Mouse (Mus musculus): Measurements from ENCODE around the gene Uhrf1. TPM values are rescaled to one million over a fixed set of nuclear protein-coding genes. Genes with fewer than 3 reads are reported as not detected.

Uhrf1 gene
- total RNA-seq, 2 experiments from 2014 or later: 1.3 to 2.1 TPM

DNA sequence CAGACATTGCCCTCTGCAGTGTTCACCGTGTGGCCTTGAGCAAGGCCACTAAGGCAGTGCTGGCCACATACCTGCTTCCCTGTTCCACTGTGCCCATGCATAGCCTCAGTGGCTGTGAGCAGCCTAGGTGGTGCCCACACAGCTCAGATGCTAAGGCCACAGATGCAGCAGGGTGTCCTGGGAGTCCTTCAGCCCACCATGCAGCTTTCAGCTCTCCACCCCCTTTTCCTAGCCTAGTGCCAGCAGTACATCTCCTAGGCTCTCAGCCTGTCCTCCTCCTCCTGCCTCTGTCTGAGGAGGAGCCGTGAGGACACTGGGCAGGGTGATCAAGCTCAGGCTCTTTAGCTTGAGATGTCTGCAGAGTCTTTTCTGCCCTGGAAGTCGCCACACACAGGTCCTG is 67.0 kb downstream of the Uhrf1 start:
- DNase-seq: no peak
- Histone ChIP-seq H3K4me3 (no peak overlapping the region), H3K27ac (no peak overlapping the region)
- intact Hi-C loops (cut with DNase I): no loop called here
- TF ChIP-seq CTCF (IDR thresholded peaks at IDR 0.05): no peak

DNA sequence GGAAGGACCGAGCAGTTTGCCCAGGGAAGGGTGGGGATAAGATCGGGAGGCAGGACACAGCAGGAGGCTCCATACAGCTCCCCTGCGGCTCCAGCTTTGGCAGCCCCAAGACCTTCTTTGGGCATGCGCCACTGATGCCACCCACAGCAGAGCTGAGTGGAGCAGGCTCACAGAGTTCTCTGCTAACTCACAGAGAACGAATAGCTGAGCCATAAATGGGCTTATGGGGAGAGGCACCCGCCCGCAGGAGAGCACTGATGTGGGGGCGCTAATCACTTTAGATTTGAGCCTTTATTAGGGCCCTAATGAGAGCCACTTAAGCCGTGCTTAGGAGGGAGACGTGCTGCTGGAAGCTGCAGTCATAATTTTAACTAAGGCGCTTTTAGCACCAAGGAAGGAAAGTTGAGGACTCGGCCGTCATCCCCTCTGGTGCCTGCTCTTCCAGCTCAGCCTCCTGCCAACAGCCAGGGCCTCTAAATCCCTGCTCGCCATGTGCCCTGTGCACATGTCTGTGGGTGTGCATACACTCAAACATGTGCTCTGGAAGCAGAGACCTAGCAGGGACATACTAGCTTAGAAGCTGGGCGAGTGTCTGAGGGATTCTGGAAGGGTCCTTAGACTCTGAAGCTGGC is 68.0 kb downstream of the Uhrf1 start:
- no peak for TF ChIP-seq CTCF (IDR thresholded peaks at IDR 0.05)
- no peak overlapping the region for H3K4me3 ChIP-seq
- DNase-seq: no peak
- intact Hi-C loops (cut with DNase I): no loop called here
- peak overlapping the region; percentile 40 for H3K27ac ChIP-seq

DNA sequence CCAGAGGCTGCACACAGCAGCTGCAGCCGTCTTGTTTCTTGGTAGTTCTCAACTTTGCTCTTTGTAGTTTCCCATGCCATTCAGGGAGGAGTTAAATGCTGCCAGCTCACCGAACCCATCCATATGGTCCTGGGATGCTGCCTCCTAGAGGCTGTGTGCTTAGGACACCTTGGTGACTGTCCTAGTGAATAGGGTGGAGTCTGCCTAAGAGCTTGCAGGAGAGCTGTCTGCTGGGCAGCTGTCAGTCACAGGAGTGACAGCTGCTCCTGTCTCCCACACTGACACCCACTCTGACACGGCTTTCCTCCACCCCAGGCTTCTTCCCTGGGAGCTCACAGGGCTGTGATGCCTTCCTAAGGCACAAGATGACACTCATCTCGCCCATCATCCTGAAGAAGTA is 69.0 kb downstream of the Uhrf1 start:
- no peak for TF ChIP-seq CTCF (IDR thresholded peaks at IDR 0.05)
- no peak overlapping the region for H3K4me3 ChIP-seq
- peak overlapping the region; percentile 40; the same call in 1 of the 2 replicates for H3K27ac ChIP-seq
- intact Hi-C loops (cut with DNase I): no loop called here
- DNase-seq: no peak

Other genes starting within 250 kb of the Uhrf1 start
- 10 to 100 TPM; 55.6 to 64.3 TPM for gene Ubxn6, start 228.3 kb upstream of the Uhrf1 start, total RNA-seq (2021)
- 10 to 100 TPM; 23.8 to 26.3 TPM for gene Hdgfl2, start 223.7 kb upstream of the Uhrf1 start, total RNA-seq (2021)
- gene Plin4, start 193.5 kb upstream of the Uhrf1 start, total RNA-seq (2021): 100 to 1,000 TPM; 255 to 281 TPM
- gene Plin5, start 185.7 kb upstream of the Uhrf1 start, total RNA-seq (2021): 10 to 100 TPM; 22.9 to 55.7 TPM
- 10 to 100 TPM; 13.2 to 25.5 TPM for gene Lrg1, start 181.3 kb upstream of the Uhrf1 start, total RNA-seq (2021)
- gene Sema6b, start 163.0 kb upstream of the Uhrf1 start, total RNA-seq (2021): 1 to 10 TPM; 1.9 to 3.2 TPM
- under 1 TPM; 0.25 to 0.43 TPM for gene Tnfaip8l1, start 140.8 kb upstream of the Uhrf1 start, total RNA-seq (2021)
- 10 to 100 TPM; 17.0 to 17.7 TPM for gene Mydgf, start 119.4 kb upstream of the Uhrf1 start, total RNA-seq (2021)
- 10 to 100 TPM; 34.0 to 43.2 TPM for gene Dpp9, start 84.4 kb upstream of the Uhrf1 start, total RNA-seq (2021)
- gene Fem1a, start 46.5 kb upstream of the Uhrf1 start, total RNA-seq (2021): 100 to 1,000 TPM; 165 to 176 TPM
- gene Ticam1, start 26.5 kb upstream of the Uhrf1 start, total RNA-seq (2021): 1 to 10 TPM; 2.7 to 3.4 TPM
- 10 to 100 TPM; 42.4 to 75.0 TPM for gene Plin3, start 10.4 kb upstream of the Uhrf1 start, total RNA-seq (2021)
- not detected for gene Arrdc5, start 3.0 kb upstream of the Uhrf1 start, total RNA-seq (2021)
- 10 to 100 TPM; 25.6 to 27.3 TPM for gene Kdm4b, start 22.7 kb downstream of the Uhrf1 start, total RNA-seq (2021)
- gene Ptprs, start 173.2 kb downstream of the Uhrf1 start, total RNA-seq (2021): 10 to 100 TPM; 29.6 to 43.1 TPM
- not detected for gene Znrf4, start 209.1 kb downstream of the Uhrf1 start, total RNA-seq (2021)